Mouse (Mus musculus): ENCODE data around the gene Cmtr1.

- TF ChIP-seq ZC3H11A (IDR thresholded peaks at IDR 0.05; ENCODE audit: low read depth, low read length) (no peak), ZNF384 (IDR thresholded peaks at IDR 0.05; ENCODE audit: low read depth, low read length) (no peak), POLR2A (IDR thresholded peaks at IDR 0.05; ENCODE audit: low read depth, low read length) (no peak), E2F4 (IDR thresholded peaks at IDR 0.05; ENCODE audit: insufficient replicate concordance, low read depth, low read length) (no peak), EP300 (IDR thresholded peaks at IDR 0.05; ENCODE audit: low read length) (no peak), RAD21 (IDR thresholded peaks at IDR 0.05; ENCODE audit: low read depth, low read length) (no peak), USF2 (conservative IDR thresholded peaks at IDR 0.05; ENCODE audit: low read depth, low read length) (no peak), GABPA (IDR thresholded peaks at IDR 0.05; ENCODE audit: insufficient replicate concordance, low read depth, low read length) (no peak)
Observed at GRCm38 (mm10) chr17:29669030-29669429, 8.6 kb downstream of the Cmtr1 start.
